Mouse (Mus musculus) heart, adult 2 months (tissue): ENCODE data around the gene Uevld.

Source experiments
- CTCF ChIP-seq: fragments of 200-600 bp; IDR thresholded peaks from 2 replicates; pipeline ENCODE4 v1.8.1; 2022; ENCODE audit warnings: antibody characterized with exemption, mild to moderate bottlenecking, moderate library complexity
- EP300 ChIP-seq: fragments of 200-500 bp; IDR thresholded peaks from 2 replicates; pipeline ENCODE4 v1.6.1; 2011; ENCODE audit warnings: low read depth, low read length, control low read depth; ENCODE audit not compliant: insufficient read depth

DNA sequence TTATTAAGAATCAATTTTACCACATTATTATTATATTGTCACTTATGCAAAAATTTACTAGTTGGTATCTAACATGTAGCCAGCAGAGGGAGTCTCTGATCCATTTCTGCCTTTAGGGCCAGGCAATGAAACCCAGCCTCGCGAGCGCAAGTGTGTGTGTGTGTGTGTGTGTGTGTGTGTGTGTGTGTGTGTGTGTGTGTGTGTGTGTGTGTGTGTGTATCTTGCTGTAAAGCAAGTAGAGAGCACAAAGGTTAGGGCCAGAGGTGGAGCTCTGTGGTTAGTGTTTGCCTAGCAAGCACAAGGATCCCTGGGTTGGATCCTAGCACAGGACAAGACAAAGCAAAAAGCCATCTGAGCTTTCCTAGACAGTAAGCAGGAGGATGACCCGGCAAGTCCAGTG is 22.5 kb downstream of the Uevld start:
- TF ChIP-seq CTCF: peak; percentile 60
- TF ChIP-seq EP300: no peak
